Mouse (Mus musculus) CH12.LX (cell line): Measurements from ENCODE around the gene Atp1a4. TPM values are rescaled to one million over a fixed set of nuclear protein-coding genes. Genes with fewer than 3 reads are reported as not detected.

ENCODE experiments used
- DNase-seq: peaks from one replicate; pipeline ENCODE4 v3.0.0-alpha.2; 2013; ENCODE audit errors: extremely low read depth
- H3K27ac ChIP-seq: 2 replicates; pipeline ENCODE4 v1.5.1; 2012; ENCODE audit warnings: low read depth, mild to moderate bottlenecking, control low read depth, moderate library complexity; ENCODE audit not compliant: insufficient read depth
- H3K27me3 ChIP-seq: replicated peaks from 2 replicates; pipeline ENCODE3; 2012; ENCODE audit warnings: inconsistent platforms
- H3K36me3 ChIP-seq, 2 experiments: replicated peaks in 1 of 2; 2 replicates each; pipeline versions ENCODE3 to v1.6.1; 2012; ENCODE audit warnings: inconsistent platforms in 1 of 2, low read length in 1 of 2, mild to moderate bottlenecking in 1 of 2, mixed read lengths in 1 of 2, moderate library complexity in 1 of 2; ENCODE audit not compliant: control insufficient read depth in 1 of 2, insufficient read depth in 1 of 2
- H3K4me1 ChIP-seq, 2 experiments: 2 replicates each; pipeline ENCODE4 v1.6.1; 2012; ENCODE audit warnings: inconsistent platforms in 1 of 2, moderate library complexity in 1 of 2; ENCODE audit not compliant: insufficient read depth in 2 of 2, control insufficient read depth in 1 of 2
- H3K4me2 ChIP-seq: 2 replicates; pipeline ENCODE4 v1.6.1; 2012; ENCODE audit warnings: low read depth, mild to moderate bottlenecking, control low read depth; ENCODE audit not compliant: poor library complexity, insufficient read depth, severe bottlenecking
- H3K4me3 ChIP-seq, 3 experiments: fragments of 150-350 bp in 1 of 3; sonication (generic) in 1 of 3; replicated peaks in 1 of 3; 2 replicates each; pipeline versions ENCODE3 to v1.5.1; 2011 to 2012; ENCODE audit warnings: low read depth in 2 of 3, low read length in 2 of 3, mild to moderate bottlenecking in 2 of 3, moderate library complexity in 2 of 3, control low read depth in 1 of 3, improper control_type of control experiment in 1 of 3, inconsistent platforms in 1 of 3, mixed read lengths in 1 of 3; ENCODE audit not compliant: poor library complexity in 1 of 3
- H3K79me2 ChIP-seq: replicated peaks from 2 replicates; pipeline ENCODE4 v1.6.1; 2012; ENCODE audit warnings: mild to moderate bottlenecking, moderate library complexity; ENCODE audit not compliant: control insufficient read depth, poor library complexity, insufficient read depth, severe bottlenecking; ENCODE audit errors: extremely low read depth
- H3K9ac ChIP-seq: 2 replicates; pipeline ENCODE4 v1.6.1; 2012; ENCODE audit warnings: low read depth, mild to moderate bottlenecking, control low read depth, moderate library complexity; ENCODE audit not compliant: insufficient read depth
- H3K9me3 ChIP-seq: replicated peaks from 2 replicates; pipeline ENCODE3; 2012; ENCODE audit warnings: low read length, inconsistent platforms, mixed read lengths
- BHLHE40 ChIP-seq: IDR thresholded peaks from 2 replicates; pipeline ENCODE4 v1.6.1; 2011; ENCODE audit warnings: mild to moderate bottlenecking, low read depth, low read length, improper control_type of control experiment
- CHD1 ChIP-seq: IDR thresholded peaks from 2 replicates; pipeline ENCODE4 v1.6.1; 2012; ENCODE audit warnings: low read depth, low read length, improper control_type of control experiment, inconsistent platforms
- CHD2 ChIP-seq: IDR thresholded peaks from 2 replicates; pipeline ENCODE4 v1.6.1; 2011; ENCODE audit warnings: low read length, improper control_type of control experiment
- CTCF ChIP-seq, 2 experiments: IDR thresholded peaks in 1 of 2; conservative IDR thresholded peaks in 1 of 2; 2 replicates each; pipeline ENCODE4 v1.5.1; 2011 to 2012; ENCODE audit warnings: low read depth in 2 of 2, low read length in 2 of 2, improper control_type of control experiment in 1 of 2, inconsistent platforms in 1 of 2, mild to moderate bottlenecking in 1 of 2, moderate library complexity in 1 of 2
- EP300 ChIP-seq: IDR thresholded peaks from 2 replicates; pipeline ENCODE4 v1.6.1; 2011; ENCODE audit warnings: low read length, improper control_type of control experiment
- HCFC1 ChIP-seq: IDR thresholded peaks from 2 replicates; pipeline ENCODE4 v1.6.1; 2012; ENCODE audit warnings: low read depth, mild to moderate bottlenecking, inconsistent platforms, low read length, improper control_type of control experiment
- IRF4 ChIP-seq: IDR thresholded peaks from 2 replicates; pipeline ENCODE4 v1.6.1; 2014; ENCODE audit warnings: low read depth, mild to moderate bottlenecking, inconsistent platforms, low read length, improper control_type of control experiment
- JUN ChIP-seq: IDR thresholded peaks from 2 replicates; pipeline ENCODE4 v1.6.1; 2011; ENCODE audit warnings: low read depth, mild to moderate bottlenecking, low read length, improper control_type of control experiment, moderate library complexity; ENCODE audit not compliant: insufficient read depth
- KAT2A ChIP-seq: IDR thresholded peaks from 2 replicates; pipeline ENCODE4 v1.6.1; 2012; ENCODE audit warnings: low read length, improper control_type of control experiment, inconsistent platforms; ENCODE audit not compliant: insufficient replicate concordance
- MAX ChIP-seq: IDR thresholded peaks from 2 replicates; pipeline ENCODE4 v1.6.1; 2011; ENCODE audit warnings: low read length, improper control_type of control experiment
- MAZ ChIP-seq: IDR thresholded peaks from 2 replicates; pipeline ENCODE4 v1.6.1; 2012; ENCODE audit warnings: low read depth, mild to moderate bottlenecking, inconsistent platforms, low read length, improper control_type of control experiment, moderate library complexity
- MXI1 ChIP-seq: IDR thresholded peaks from 2 replicates; pipeline ENCODE4 v1.6.1; 2011; ENCODE audit warnings: mild to moderate bottlenecking, low read depth, low read length, improper control_type of control experiment
- NRF1 ChIP-seq: IDR thresholded peaks from 2 replicates; pipeline ENCODE4 v1.6.1; 2014; ENCODE audit warnings: low read depth, mild to moderate bottlenecking, inconsistent platforms, low read length, improper control_type of control experiment, moderate library complexity
- POLR2A ChIP-seq: IDR thresholded peaks from 2 replicates; pipeline ENCODE4 v1.6.1; 2011; ENCODE audit warnings: low read depth, mild to moderate bottlenecking, improper control_type of control experiment, low read length
- POLR2AphosphoS2 ChIP-seq: IDR thresholded peaks from 2 replicates; pipeline ENCODE4 v1.6.1; 2011; ENCODE audit warnings: low read depth, low read length, improper control_type of control experiment
- RAD21 ChIP-seq: IDR thresholded peaks from 2 replicates; pipeline ENCODE4 v1.6.1; 2011; ENCODE audit warnings: low read depth, mild to moderate bottlenecking, low read length, improper control_type of control experiment, moderate library complexity
- RCOR1 ChIP-seq: conservative IDR thresholded peaks from 2 replicates; pipeline ENCODE4 v1.6.1; 2012; ENCODE audit warnings: low read depth, mild to moderate bottlenecking, inconsistent platforms, low read length, improper control_type of control experiment
- SMC3 ChIP-seq: IDR thresholded peaks from 2 replicates; pipeline ENCODE4 v1.6.1; 2011; ENCODE audit warnings: low read depth, low read length, improper control_type of control experiment
- TBP ChIP-seq: conservative IDR thresholded peaks from 2 replicates; pipeline ENCODE4 v1.6.1; 2011; ENCODE audit warnings: low read depth, low read length, improper control_type of control experiment
- ZKSCAN1 ChIP-seq: IDR thresholded peaks from 2 replicates; pipeline ENCODE4 v1.6.1; 2012; ENCODE audit warnings: low read depth, inconsistent platforms, low read length, improper control_type of control experiment, borderline replicate concordance
- ZMIZ1 ChIP-seq: IDR thresholded peaks from 2 replicates; pipeline ENCODE4 v1.6.1; 2012; ENCODE audit warnings: low read depth, mild to moderate bottlenecking, inconsistent platforms, low read length, improper control_type of control experiment
- dilution Hi-C: fragments of 300-500 bp; cut with MboI; formaldehyde crosslinking; loops from 2 replicates; pipeline ENCODE4 v1.14.3; 2020; ENCODE audit warnings: low sequenced_read_pairs; ENCODE audit not compliant: extremely low pct_unique_long_range_greater_than_20kb, extremely low pct_ligation_motif_present
- in situ Hi-C: fragments of 300-500 bp; cut with MboI; formaldehyde crosslinking; loops from 3 replicates; pipeline ENCODE4 v1.14.3; 2019; ENCODE audit warnings: low sequenced_read_pairs, low pct_ligation_motif_present, low pct_unique_long_range_greater_than_20kb, mixed read lengths
- polyA plus RNA-seq: library from polyadenylated mRNA; unstranded; fragments of >175 nt; gene quantifications from 2 replicates; pipeline ENCODE4 v1.2.1, GENCODE M21; 2012; ENCODE audit warnings: low read depth; ENCODE audit not compliant: insufficient read length
- total RNA-seq, 2 experiments: library from RNA; depleted of rRNA; stranded (reverse); fragments of 300-350 nt in 1 of 2; fragments of >200 nt in 1 of 2; gene quantifications; 2 replicates each; pipeline ENCODE4 v1.2.3; 2012 to 2014

Gene Atp1a4
- total and polyA plus RNA-seq, 3 experiments: not detected

GRCm38 (mm10) chr1:172299528-172299927, 41.3 kb upstream of the Atp1a4 start:
- Histone ChIP-seq H3K9me3 (no peaks in the 10 kb centered on the region), H3K9ac (no peak overlapping the region), H3K4me3 (no peak overlapping the region), H3K79me2 (no peaks in the 10 kb centered on the region), H3K4me1 (peaks cover 0 to 5% of the 10 kb centered on the region in 2 experiments; a peak in 2 of 4 replicates), H3K27me3 (peaks cover 38% of the 10 kb centered on the region), H3K4me2 (no peak overlapping the region), H3K36me3 (no peaks in the 10 kb centered on the region), H3K27ac (no peak overlapping the region)
- no peak for TF ChIP-seq EP300
- no peak for TF ChIP-seq IRF4
- TF ChIP-seq ZMIZ1: no peak
- no peak for TF ChIP-seq KAT2A
- TF ChIP-seq RCOR1: no peak
- TF ChIP-seq MAZ: no peak
- TF ChIP-seq POLR2A: no peak
- no peak for TF ChIP-seq BHLHE40
- TF ChIP-seq ZKSCAN1: no peak
- no peak for TF ChIP-seq JUN
- no peak for TF ChIP-seq MAX
- TF ChIP-seq SMC3: no peak
- TF ChIP-seq CHD1: no peak
- no peak for TF ChIP-seq HCFC1
- no peak for TF ChIP-seq CTCF (conservative IDR thresholded peaks at IDR 0.05 in 1 of 2, IDR thresholded peaks at IDR 0.05 in 1 of 2; ENCODE audit: low read depth in 2 of 2, low read length in 2 of 2)
- no peak for TF ChIP-seq NRF1
- TF ChIP-seq TBP: no peak
- TF ChIP-seq POLR2AphosphoS2: no peak
- TF ChIP-seq MXI1: no peak
- in situ Hi-C loops: no loop called here
- DNase-seq: no peak
- dilution Hi-C loops: no loop called here

DNA sequence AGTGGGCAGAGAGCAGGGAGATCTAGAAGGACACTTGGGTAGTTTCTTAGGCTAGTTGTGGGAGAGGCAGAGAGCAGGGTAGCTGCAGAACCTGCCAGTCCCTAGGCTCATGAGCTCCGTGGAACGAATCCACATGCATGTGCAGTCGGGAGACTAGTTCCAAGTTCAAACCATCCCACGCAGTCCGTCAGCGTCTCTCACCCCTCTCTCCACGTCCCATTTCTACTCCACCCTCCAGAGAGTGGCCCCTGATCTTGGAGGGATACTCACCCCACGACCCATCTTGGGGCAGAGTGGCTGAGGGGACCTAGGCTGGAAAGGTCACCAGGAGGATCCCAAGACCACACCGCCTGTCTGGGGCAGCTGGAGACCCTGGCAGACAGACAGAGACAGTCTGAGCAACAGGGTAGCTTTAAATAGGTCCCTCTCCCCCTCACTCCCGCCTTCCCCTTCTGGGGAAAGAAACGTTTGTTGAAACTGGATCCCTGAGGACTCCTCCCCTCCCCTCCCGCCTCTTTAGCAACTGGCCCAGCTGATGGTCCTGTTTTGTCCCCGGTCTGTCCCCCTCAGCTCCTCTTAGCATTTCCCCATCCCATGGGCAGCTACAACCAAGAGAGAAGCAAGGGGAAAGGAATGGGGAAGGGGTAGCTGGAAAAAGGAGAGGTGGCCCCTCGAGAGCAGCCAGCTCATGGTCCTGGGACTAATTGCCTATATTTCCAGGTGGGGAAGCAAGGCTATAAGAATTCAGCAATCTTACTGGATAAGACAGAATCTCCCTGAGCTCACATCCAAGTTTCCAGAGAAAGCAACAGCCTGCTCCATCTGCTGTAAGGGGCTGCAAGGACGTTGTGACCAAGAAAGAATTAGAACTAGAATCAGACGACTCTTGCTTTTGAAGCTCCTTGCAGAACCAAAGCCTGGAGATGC, 39.7 kb upstream of the Atp1a4 start, which contains the start of gene Atp1a2:
Atp1a2 (minus strand) TSS at position 454 of the 927 bp plus-strand sequence.
- Histone ChIP-seq H3K27ac (no peak within 1 kb of the TSS), H3K27me3 (peaks cover 48% of the 10 kb centered on the region), H3K36me3 (no peaks in the 10 kb centered on the region), H3K4me1 (peaks cover 0 to 5% of the 10 kb centered on the region in 2 experiments; a peak in 2 of 4 replicates), H3K4me2 (no peak within 1 kb of the TSS), H3K9me3 (no peaks in the 10 kb centered on the region), H3K4me3 (no peak within 1 kb of the TSS), H3K9ac (no peak within 1 kb of the TSS), H3K79me2 (no peaks in the 10 kb centered on the region)
- DNase-seq: no peak
- in situ Hi-C loops: no loop called here
- TF ChIP-seq RCOR1: no peak
- TF ChIP-seq MAX: no peak
- no peak for TF ChIP-seq RAD21
- no peak for TF ChIP-seq HCFC1
- TF ChIP-seq CHD2: no peak
- no peak for TF ChIP-seq CHD1
- dilution Hi-C loops: no loop called here
